Mouse (Mus musculus) thymus, adult 2 months (tissue): Measurements from ENCODE around the gene Deaf1.

Experiments used
- CTCF ChIP-seq: fragments of 200-500 bp; IDR thresholded peaks from 2 replicates; pipeline ENCODE4 v1.5.1; 2012; ENCODE audit warnings: mild to moderate bottlenecking, control low read depth, low read length, moderate library complexity, borderline replicate concordance; ENCODE audit not compliant: control insufficient read depth, poor library complexity, insufficient read depth; ENCODE audit errors: extremely low read depth
- POLR2A ChIP-seq: fragments of 200-500 bp; IDR thresholded peaks from 2 replicates; pipeline ENCODE4 v1.6.1; 2012; ENCODE audit warnings: mild to moderate bottlenecking, low read length, control low read depth, moderate library complexity; ENCODE audit not compliant: control insufficient read depth, poor library complexity, insufficient read depth; ENCODE audit errors: extremely low read depth

DNA sequence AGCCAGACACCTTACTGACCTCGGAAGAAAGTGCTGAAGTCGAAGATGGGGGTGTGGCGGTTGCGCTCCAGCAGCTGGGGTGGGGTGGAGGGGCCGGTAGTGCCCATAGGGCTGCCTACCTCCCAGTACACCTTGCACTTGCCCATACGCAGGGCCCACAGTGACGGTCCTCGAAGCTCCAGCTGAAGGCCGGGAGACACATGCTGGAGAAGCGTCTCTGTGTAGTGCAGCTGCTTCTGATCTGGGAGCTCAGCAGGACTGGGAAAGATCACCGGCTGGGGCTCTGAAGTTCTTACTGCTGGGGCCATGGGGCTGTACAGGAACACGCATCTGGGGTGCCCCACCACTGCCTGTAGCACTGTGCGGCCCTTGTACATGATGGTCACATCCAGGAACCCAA, 63.9 kb downstream of the Deaf1 start:
- no peak for TF ChIP-seq CTCF
- TF ChIP-seq POLR2A: no peak
